Mouse (Mus musculus) intestine, postnatal 0 days (tissue): ENCODE results near the gene Pdcd6. TPM values are rescaled to one million over a fixed set of nuclear protein-coding genes. Genes with fewer than 3 reads are reported as not detected.

Source experiments
- ATAC-seq: fragments of 200-750 bp; cut with Nextera tagmentation; 2 replicates; pipeline ENCODE4 v1.8.0; 2017; ENCODE audit warnings: mild to moderate bottlenecking, moderate TSS enrichment, moderate library complexity
- H3K27ac ChIP-seq: fragments of 300-500 bp; sonication (generic); 2 replicates; pipeline ENCODE4 v1.5.1; 2014; ENCODE audit warnings: mild to moderate bottlenecking, low read depth, low read length, moderate library complexity
- H3K27me3 ChIP-seq: fragments of 300-500 bp; sonication (generic); replicated peaks from 2 replicates; pipeline ENCODE4 v1.6.1; 2014; ENCODE audit warnings: low read length, mixed read lengths; ENCODE audit not compliant: control insufficient read depth, insufficient read depth
- H3K36me3 ChIP-seq: fragments of 300-500 bp; sonication (generic); 2 replicates; pipeline ENCODE4 v1.6.1; 2014; ENCODE audit warnings: mild to moderate bottlenecking, moderate library complexity; ENCODE audit not compliant: control insufficient read depth, insufficient read depth
- H3K4me1 ChIP-seq: fragments of 300-500 bp; sonication (generic); replicated peaks from 2 replicates; pipeline ENCODE4 v1.6.1; 2014; ENCODE audit warnings: antibody characterized with exemption, low read length, mixed read lengths; ENCODE audit not compliant: control insufficient read depth, insufficient read depth
- H3K4me2 ChIP-seq: fragments of 300-500 bp; sonication (generic); replicated peaks from 2 replicates; pipeline ENCODE4 v1.6.1; 2014; ENCODE audit warnings: low read depth, mild to moderate bottlenecking, moderate library complexity
- H3K4me3 ChIP-seq: fragments of 300-500 bp; sonication (generic); 2 replicates; pipeline ENCODE4 v1.5.1; 2014; ENCODE audit warnings: low read depth, low read length
- H3K9ac ChIP-seq: fragments of 300-500 bp; sonication (generic); 2 replicates; pipeline ENCODE4 v1.6.1; 2014; ENCODE audit warnings: mild to moderate bottlenecking, low read depth, low read length
- H3K9me3 ChIP-seq: fragments of 300-500 bp; sonication (generic); 2 replicates; pipeline ENCODE4 v1.6.1; 2016; ENCODE audit warnings: mixed run types; ENCODE audit not compliant: control insufficient read depth
- CTCF ChIP-seq: sonication (generic); IDR thresholded peaks from 2 replicates; pipeline ENCODE4 v1.5.1; 2016; ENCODE audit warnings: low read depth, mild to moderate bottlenecking, control low read depth, antibody characterized with exemption, moderate library complexity
- WGBS: fragments of 180-500 bp; shearing (Covaris S2); extraction: QIAGEN DNeasy Blood & Tissue Kit; methylation state at CpG from one replicate; pipeline ENCODE4 v1.1.7; 2014; 5-methylcytosine and 5-hydroxymethylcytosine counted together
- polyA plus RNA-seq: library from polyadenylated mRNA; unstranded; fragments of >200 nt; fragmentation: Nextera tagmentation; extraction: Ambion mirVana; gene quantifications from 2 replicates; pipeline ENCODE4 v1.2.1, GENCODE M21; 2015

Pdcd6 gene
- polyA plus RNA-seq, 1 experiment from 2014 or later, result 312 TPM

DNA sequence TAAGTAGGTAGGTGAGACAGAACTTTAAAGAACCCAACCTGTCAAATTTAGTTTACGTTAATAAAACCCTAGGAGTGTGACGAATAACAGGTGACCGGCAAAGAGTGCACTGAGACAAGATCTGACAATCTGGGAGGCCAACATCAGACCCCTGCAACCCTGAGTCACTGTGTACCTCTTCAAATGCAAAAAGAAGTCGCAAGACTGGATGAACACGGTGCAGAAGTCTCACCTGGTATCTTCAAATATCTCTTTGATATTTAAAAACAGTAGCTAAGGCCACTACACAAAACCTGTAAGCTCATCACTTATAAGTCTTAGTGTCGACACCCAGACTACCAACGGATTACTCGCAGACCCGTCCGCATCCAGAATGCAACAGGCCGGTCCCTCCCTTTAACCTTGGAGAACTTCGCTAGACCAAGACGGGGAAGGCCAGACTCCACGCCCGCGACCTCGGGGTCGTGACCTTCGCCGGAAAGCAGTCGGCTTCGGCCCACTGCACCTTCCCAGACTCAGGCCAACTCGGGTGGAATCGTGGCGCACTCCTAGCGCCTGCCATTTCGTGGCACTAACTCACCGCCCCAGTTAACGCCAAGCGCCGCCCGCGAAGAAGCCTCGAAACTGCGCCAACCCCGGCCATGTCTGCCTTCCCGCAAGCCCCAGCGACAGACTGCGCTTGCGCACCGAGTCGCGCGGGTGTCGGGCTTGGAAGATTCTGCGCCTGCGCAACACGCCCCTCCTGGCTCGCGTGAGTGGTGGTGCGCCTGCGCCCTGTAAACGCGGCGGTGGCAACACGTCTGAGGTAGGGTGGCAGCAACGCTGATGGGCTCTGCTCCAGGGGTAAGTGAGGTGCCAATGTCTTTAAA is 32.4 kb upstream of the Pdcd6 start, which contains the start of the genes Sdha and Ccdc127:
Gene Sdha (minus strand): TSS at position 715 of the 869 bp plus-strand sequence.
Gene Ccdc127 (plus strand): TSS at position 744 of the 869 bp plus-strand sequence.
- Histone ChIP-seq H3K4me1 (0 out of 2 replicates have a peak, but pooled peaks cover 4% of the 10 kb centered on the region), H3K9me3 (no peaks in the 10 kb centered on the region), H3K36me3 (no peaks in the 10 kb centered on the region; the same call in 1 of the 2 replicates), H3K4me3 (peak within 1 kb of the TSS; percentile 83), H3K27ac (peak within 1 kb of the TSS; percentile 86), H3K9ac (peak within 1 kb of the TSS; percentile 94), H3K27me3 (no peaks in the 10 kb centered on the region), H3K4me2 (peak within 1 kb of the TSS; percentile 68)
- TF ChIP-seq CTCF, result peak; percentile 38
- ATAC-seq, result peak; percentile 97
- WGBS, result under 1% methylated on average over 57 of the region's 57 CpGs

GRCm38 (mm10) chr13:74341036-74341435 is 23.7 kb upstream of the Pdcd6 start:
- H3K27me3 ChIP-seq, result no peaks in the 10 kb centered on the region
- peak; percentile 63 for ATAC-seq
- peaks cover 57% of the 10 kb centered on the region for H3K36me3 ChIP-seq
- TF ChIP-seq CTCF, result peak; percentile 86
- no peak overlapping the region for H3K9ac ChIP-seq
- H3K9me3 ChIP-seq, result no peaks in the 10 kb centered on the region
- H3K4me1 ChIP-seq, result no peaks in the 10 kb centered on the region
- no peak overlapping the region for H3K4me2 ChIP-seq
- no peak overlapping the region for H3K4me3 ChIP-seq
- WGBS, result 36% methylated on average over 3 of the region's 3 CpGs
- H3K27ac ChIP-seq, result no peak overlapping the region

DNA sequence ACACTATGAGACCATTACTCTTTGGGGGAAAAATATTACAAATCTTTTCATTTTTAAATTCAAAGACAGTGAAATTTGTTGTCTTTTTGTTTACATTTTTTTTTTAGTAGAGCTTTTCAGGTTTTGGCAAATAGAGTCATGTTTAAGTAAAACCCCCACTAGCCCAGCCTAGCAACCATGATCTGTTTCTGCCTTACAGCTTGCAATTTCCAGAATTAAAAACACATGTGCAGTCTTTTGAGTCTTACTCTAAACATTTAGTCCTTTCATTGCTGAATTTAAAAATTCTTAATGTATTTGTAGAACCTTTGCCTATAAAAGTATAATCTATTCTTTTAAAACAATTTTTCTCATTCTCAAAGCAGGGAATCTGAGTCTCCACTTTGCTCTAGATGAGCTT is 11.9 kb upstream of the Pdcd6 start:
- peaks cover 78% of the 10 kb centered on the region for H3K36me3 ChIP-seq

GRCm38 (mm10) chr13:74316789-74317169 is 601 bp downstream of the Pdcd6 start:
- Histone ChIP-seq H3K27ac (peak overlapping the region; percentile 96), H3K27me3 (no peaks in the 10 kb centered on the region), H3K9me3 (no peaks in the 10 kb centered on the region), H3K9ac (peak overlapping the region; percentile 88), H3K4me3 (peak overlapping the region; percentile 92), H3K36me3 (peaks cover 25% of the 10 kb centered on the region), H3K4me2 (peak overlapping the region; percentile 79), H3K4me1 (no peaks in the 10 kb centered on the region)
- peak; percentile 65 for ATAC-seq
- WGBS, result 2% methylated on average over 15 of the region's 15 CpGs
- TF ChIP-seq CTCF, result no peak

More for the DNA sequence above, 11.9 kb upstream of the Pdcd6 start:
- Histone ChIP-seq H3K27ac (no peak overlapping the region), H3K4me1 (no peaks in the 10 kb centered on the region), H3K4me2 (no peak overlapping the region), H3K9me3 (no peaks in the 10 kb centered on the region), H3K27me3 (no peaks in the 10 kb centered on the region), H3K4me3 (no peak overlapping the region), H3K9ac (no peak overlapping the region)
- no peak for ATAC-seq
- TF ChIP-seq CTCF, result no peak

DNA sequence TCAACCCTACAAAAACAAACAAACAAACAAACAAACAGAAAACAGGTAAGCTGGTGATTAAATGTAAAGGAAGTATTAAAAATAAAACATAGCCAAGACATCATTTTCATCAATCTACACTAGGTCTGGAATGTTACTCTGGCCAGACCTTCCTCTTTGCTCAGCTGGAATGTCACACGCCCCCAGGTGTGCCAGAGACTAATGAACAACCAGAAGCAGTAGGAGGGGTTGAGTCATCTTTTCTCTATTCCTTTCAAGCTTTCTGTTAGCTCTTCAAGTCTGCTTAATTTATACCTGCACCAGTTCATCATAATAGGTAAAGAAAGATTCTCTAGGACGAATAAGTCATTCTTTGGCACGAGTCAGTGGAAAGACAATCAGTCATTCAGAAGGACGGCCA is 994 bp downstream of the Pdcd6 start:
- H3K4me2 ChIP-seq, result peak overlapping the region; percentile 79
- TF ChIP-seq CTCF, result no peak
- peak overlapping the region; percentile 88 for H3K9ac ChIP-seq
- H3K27me3 ChIP-seq, result no peaks in the 10 kb centered on the region
- H3K27ac ChIP-seq, result peak overlapping the region; percentile 96
- no peaks in the 10 kb centered on the region for H3K4me1 ChIP-seq
- H3K4me3 ChIP-seq, result peak overlapping the region; percentile 92
- peaks cover 21% of the 10 kb centered on the region for H3K36me3 ChIP-seq
- 18% methylated on average over 4 of the region's 4 CpGs for WGBS
- H3K9me3 ChIP-seq, result no peaks in the 10 kb centered on the region
- ATAC-seq, result no peak

- H3K4me1 ChIP-seq, result no peaks in the 10 kb centered on the region
- H3K9me3 ChIP-seq, result no peaks in the 10 kb centered on the region
- 87% methylated on average over 3 of the region's 3 CpGs for WGBS
- H3K9ac ChIP-seq, result no peak overlapping the region
- peaks cover 21% of the 10 kb centered on the region for H3K36me3 ChIP-seq
- H3K27ac ChIP-seq, result no peak overlapping the region
- no peaks in the 10 kb centered on the region for H3K27me3 ChIP-seq
- H3K4me2 ChIP-seq, result no peak overlapping the region
- no peak for TF ChIP-seq CTCF
- no peak for ATAC-seq
- H3K4me3 ChIP-seq, result no peak overlapping the region
These were observed 2.8 kb downstream of the Pdcd6 start for GRCm38 (mm10) chr13:74314616-74315015.
